Mouse (Mus musculus) urinary bladder, adult 18-20 months (tissue): ENCODE data around the gene Zfp503.

ENCODE experiments used
- DNase-seq, 2 experiments: peaks; one replicate each; pipeline ENCODE4 v3.0.0; 2022; ENCODE audit warnings: low spot score in 2 of 2, mixed read lengths in 2 of 2

Gene Zfp503

GRCm38 (mm10) chr14:21993251-21994060 is 4.1 kb upstream of the Zfp503 start:
- DNase-seq = peak in 1 of 2 experiments; percentile 11

GRCm38 (mm10) chr14:21992321-21992885 is 3.0 kb upstream of the Zfp503 start:
- no peak for DNase-seq

- no peak for DNase-seq
Measured at GRCm38 (mm10) chr14:21991856-21992255, 2.5 kb upstream of the Zfp503 start.

GRCm38 (mm10) chr14:21991251-21991780 is 1.9 kb upstream of the Zfp503 start:
- peak; percentile 37 to 59 for DNase-seq

DNA sequence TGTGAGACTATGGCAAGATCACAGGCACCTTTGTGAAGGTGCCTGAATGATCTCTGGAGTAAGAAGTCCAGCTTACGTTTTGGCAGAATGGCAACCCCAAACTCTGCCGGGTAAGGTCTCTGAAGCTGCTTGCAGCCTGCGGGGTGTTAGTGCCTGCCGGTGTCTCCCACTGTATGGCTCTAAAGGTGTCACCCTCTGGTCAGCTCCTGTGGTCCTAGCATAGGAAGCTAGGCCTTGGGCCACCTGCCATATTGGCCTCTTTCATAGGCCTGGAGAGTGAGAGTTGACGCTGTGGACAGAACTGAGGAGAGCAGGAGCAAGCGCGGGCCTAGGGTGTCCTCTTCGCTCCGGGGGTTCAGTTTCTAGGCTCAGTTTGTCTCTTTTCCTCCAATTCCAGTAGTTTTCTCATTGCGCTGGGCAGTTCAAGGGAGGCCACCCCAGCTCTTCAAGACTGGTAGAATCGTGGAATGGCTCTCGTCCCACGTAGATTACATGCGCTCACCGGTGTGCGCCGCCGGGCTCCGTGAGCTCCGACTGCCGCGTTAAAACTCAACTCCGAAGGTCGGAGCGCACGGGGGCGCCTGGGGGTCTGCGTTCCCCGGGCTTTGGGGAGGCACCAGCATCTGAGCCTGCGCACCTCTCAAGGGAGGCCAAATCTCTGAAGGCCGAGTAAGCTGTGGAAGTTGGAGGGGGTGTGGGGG is 1.1 kb upstream of the Zfp503 start:
- peak in 1 of 2 experiments; percentile 25 for DNase-seq

DNA sequence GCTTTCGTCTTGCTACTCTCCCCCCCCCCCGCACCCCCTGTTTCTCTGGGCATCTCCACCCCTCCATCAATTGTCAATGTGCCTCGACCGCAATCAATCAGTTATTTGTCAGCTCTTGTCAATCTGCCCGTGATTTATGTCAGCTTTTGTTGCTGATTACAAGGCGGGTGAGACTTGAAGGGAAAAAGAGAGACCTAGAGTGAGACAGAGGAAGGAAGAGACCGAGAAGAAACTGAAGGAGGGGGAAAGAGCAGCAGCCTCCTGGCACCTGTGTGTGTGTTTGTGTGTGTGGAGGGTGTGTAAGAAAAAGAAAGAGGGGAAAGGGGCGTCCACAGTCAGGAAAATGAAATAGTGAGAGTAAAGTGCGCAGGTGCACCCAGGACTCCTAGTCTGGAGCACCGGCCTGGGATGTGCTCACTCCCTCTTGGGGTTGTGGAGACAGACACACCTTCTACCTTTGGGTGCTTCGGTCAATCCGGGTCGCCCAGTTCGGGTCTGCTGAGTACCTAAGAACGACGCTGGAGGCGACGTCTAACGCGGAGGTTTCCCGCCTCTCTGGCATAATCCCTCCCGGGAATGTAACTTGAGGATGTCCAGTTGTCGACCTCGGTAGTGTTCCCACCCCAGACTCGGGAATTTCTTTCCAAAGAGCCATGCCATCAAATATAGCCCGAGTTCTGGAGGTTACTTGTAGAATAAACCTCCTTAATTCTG is 667 bp downstream of the Zfp503 start:
- DNase-seq = peak; percentile 38 to 63

DNA sequence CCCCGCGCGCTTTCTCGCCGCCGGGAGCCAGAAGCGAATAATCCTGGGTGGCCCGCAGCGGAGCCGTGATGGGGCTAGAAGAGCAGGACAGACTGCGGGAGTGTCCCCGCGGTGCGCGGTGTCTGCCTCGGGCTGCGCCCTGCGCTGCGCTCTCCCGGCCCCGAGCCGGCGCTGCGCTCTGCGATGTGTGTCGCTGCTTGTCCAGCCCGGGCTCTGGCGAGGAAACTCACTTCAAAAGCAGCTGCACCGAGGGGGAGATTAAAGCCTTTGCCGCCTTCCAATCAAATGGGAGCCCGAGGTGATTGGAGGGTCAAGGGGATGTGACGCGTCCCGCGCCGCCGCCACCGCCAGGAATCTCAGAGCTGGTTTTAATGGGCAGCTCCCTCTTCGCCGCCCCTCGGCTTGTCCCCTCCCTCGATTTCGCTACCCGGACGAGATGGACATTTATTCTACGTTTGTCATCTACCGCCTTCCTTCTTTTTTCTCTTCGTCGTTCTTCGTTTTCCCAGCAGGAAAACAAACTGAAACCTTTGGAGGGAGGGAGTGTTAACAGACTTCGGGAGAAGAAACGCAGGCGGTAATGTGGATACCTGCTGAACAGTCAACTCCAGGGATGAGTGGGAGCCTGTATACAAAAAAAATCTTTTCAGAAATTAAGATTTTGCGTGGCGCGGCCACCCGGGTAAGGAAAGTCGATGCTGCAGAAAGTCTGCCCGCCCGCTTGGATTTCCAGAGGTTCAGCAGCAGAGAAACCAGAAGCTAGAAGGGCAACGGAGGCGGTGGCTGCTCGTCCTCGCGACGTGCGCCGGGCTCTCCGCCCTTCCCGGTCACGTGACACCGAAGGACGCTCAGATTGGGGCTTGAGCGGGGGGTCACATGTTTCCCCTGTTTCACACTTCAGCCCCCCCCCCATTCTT is 1.5 kb downstream of the Zfp503 start:
- DNase-seq = peak; percentile 87 to 98

GRCm38 (mm10) chr14:21986733-21987659 is 2.4 kb downstream of the Zfp503 start:
- peak in 1 of 2 experiments; percentile 50 for DNase-seq

DNA sequence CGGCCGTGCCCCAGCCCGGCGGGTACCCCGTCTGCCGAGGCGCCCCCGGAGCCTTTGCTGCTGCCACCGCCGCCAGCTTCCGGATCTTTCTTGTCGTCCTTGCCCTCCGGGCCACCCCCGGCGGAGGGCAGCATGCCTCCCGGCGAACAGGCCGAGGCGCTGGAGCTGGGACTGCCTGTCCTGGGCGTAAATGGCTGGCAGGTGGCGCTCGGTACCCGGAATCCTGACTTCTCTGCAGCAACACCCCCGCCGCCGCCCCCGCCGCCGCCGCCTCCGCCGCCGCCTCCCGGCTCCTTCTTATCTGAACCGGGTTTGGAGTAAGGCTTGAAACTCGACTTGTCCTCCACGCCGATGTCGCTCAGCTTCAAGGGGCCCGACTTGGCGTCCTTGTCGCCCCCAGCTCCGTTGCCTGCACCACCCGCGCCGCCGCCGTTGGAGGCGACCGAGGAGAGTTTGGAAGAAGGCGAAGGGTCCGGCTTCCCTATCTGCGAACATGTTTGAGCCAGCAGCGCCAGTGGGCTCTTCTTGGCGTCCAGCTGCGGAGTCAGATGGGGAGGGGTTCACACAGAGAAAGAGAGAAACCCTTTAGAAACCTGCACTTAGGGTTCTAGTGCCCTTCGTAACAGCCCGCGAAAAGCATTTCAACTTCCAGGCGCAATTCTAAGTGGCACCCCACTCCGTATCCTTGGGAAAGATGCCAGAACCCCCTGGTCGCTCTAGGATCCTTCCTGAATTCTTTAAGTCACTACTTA is 3.2 kb downstream of the Zfp503 start:
- DNase-seq = peak; percentile 86

DNA sequence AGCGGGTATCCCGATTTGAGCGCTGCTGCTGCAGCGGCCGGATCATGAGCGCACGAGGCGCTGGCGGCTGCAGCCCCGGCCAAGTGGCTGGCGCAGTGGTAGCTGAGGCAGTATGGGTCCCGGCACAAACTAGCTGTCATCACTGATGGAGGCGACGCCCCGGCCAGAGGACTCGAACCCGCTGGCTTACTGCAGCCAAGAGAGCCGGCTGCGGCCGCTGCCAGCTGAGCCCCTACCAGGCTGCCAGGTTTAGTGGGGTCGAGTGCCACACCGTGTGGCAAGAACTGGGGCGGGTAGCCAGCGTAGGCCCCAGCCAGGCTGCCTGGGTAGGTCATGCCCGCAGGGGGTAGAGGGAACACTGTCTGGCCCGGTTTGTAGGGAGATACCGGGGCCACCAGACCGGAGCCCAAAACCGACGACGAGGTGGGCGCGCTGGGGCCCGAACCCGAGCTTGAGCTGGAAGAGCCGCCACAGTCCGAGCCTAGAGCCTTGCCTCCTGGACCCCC is 3.9 kb downstream of the Zfp503 start:
- DNase-seq = peak in 1 of 2 experiments; percentile 16

- peak in 1 of 2 experiments; percentile 26 for DNase-seq
Measured at GRCm38 (mm10) chr14:21984757-21985425, 4.5 kb downstream of the Zfp503 start.

DNA sequence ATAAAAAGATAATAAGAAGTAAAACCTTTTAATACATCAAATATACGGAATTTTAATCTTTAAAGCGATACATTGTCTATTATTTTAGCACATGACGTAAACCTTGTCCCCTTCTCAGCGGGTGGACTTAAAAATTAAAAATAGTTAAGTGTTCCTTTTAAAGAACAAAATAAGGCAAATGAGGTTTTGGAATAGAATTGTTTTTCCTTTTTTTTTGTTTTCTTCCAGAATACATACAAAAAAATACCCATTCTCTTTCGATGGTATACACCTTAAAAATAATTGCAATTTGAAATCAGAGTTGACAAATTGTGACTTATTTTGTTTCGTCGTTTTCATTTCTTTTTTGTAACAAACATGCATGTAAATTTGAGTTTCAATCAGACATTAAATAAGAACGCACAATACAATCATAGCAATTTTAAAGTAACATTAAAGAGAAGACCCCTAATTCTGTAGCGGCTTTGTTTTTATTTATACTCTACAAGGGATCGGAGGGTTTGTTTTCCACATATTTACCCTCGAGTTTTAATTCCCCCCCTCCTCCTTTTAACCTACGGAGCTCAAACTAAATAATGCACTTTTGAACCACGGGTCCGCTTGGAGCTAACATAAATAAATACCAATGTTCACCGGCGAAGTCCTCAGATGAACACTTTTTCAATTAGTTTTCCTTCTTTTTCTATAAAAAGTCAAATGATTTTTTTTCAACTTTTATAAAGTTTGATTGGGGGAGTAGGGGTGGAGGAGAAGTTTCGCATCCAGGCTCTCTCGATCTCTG is 5.3 kb downstream of the Zfp503 start:
- no peak for DNase-seq

- no peak for DNase-seq
Measured at GRCm38 (mm10) chr14:21983311-21983949, 6.0 kb downstream of the Zfp503 start.

DNA sequence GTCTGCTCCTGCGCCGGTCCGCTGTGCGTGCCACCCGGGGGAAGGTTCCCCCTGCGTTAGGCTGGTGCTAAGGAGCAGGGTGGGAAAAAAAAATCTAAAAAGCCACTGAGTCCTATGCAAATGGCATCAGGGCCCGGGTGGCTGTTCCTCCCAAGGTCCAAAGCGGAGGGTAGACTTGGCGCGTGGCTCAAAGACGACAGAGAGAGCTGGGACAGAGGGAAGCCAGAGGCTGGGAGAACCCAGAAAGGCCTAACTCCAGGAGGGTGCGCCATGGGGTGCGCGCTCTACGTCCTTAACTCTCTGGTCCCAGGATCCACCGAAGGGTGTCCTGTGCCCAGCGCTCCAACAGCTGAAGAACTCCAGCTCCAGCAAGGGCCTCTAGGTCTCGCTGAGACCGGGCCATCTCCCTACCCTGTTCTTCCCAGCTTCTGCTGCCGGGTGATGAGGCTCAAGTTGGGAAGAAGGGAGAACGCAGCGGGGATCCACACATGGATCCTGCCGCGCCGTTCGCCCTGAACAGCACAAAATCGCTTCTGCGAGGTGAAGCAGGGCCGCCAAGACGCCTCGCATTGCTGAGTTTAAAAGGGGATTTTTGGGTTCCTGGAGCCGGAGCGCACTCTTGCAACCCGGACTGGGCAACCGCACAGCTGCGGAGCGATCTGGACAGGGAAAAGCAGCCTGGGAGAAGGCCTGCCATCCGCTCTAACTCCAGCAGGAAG is 6.7 kb downstream of the Zfp503 start:
- peak in 1 of 2 experiments; percentile 20 for DNase-seq

GRCm38 (mm10) chr14:21982096-21982591 is 7.3 kb downstream of the Zfp503 start:
- DNase-seq = no peak

- DNase-seq = peak; percentile 67 to 70
Measured at GRCm38 (mm10) chr14:21981462-21981861, 7.9 kb downstream of the Zfp503 start.
